Mouse (Mus musculus): ENCODE results near the gene Suox.
"Not testable (repeated sequence)": the region's sequence is repeated elsewhere in the genome, so short reads cannot be mapped to it uniquely, and the experiment has no call there.

Suox gene

DNA sequence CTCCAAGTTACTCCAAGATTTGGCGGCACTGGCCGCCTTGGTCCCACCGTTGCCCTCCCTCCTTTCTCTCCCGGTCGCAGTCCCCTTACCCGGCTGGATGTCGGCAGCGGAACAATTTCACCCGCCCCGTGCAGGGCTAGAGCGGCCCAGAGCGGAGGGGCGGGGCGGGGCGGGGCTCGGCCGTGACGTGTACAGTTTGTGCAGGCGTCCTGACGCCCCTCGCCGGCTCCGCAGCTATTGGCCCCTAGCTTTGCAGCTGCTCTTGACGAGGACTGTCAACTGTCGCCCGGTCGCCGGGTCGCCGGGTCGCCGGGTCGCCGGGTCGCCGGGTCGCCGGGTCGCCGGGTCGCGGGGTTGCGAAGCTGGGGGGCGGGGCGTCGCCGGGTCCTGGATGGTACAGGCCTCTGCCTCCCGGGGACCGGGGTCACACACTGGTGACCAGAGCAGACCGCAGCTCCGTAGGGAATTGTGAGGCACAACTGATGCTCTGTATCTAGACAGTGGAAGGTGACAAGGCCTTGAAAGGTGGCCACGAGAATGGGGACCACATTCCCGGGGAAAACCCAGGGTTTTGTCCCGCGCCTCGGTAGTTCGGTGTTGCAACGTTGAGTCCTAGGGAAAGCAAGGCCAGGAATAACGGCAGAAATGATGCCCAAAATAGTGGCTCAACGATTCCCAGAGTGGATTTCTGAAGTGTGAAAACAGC is at the start of gene Suox:
Suox (minus strand) TSS at position 311 of the 706 bp plus-strand sequence.
- DNase-seq = peak; percentile 83

GRCm38 (mm10) chr10:128715559-128716537 is 42.0 kb upstream of the Suox start:
- no peak for DNase-seq

DNA sequence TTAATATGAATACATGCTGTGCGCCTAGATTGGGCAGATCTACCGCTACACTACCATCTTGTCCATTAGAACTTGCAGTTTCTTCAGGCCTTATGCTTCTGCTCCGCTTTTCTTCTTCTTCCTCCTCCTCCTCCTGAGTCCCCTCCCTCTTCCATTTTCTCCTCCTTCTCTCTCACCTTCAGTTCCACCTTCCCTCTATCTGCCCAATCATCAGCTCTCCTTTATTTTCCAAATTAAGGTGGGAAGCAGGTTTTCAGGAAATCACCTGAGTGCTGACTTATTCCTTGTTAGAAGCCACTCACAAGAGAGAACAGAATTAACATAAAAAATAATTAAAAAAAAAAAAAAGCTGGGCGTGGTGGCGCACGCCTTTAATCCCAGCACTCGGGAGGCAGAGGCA is 37.4 kb upstream of the Suox start:
- DNase-seq = not testable (repeated sequence)

DNA sequence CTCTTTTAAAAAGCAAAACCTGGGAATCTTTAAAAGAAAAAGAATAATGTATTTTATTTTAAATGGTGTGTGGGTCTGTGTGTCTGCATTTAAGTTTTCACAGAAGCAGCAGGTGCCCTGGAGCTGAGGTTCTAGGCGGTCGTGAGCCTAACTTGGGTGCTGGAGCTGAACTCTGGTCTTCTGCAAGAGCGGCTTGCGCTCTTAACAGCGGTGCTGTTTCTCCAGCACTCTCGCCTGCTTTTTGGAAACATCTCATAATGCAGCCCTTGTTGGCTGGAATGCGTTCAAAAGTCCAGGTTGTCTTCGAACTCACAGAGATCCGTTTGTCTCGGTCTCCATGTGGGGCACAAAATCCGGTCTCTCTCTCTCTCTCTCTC is 31.4 kb upstream of the Suox start:
- peak; percentile 48 for DNase-seq

DNA sequence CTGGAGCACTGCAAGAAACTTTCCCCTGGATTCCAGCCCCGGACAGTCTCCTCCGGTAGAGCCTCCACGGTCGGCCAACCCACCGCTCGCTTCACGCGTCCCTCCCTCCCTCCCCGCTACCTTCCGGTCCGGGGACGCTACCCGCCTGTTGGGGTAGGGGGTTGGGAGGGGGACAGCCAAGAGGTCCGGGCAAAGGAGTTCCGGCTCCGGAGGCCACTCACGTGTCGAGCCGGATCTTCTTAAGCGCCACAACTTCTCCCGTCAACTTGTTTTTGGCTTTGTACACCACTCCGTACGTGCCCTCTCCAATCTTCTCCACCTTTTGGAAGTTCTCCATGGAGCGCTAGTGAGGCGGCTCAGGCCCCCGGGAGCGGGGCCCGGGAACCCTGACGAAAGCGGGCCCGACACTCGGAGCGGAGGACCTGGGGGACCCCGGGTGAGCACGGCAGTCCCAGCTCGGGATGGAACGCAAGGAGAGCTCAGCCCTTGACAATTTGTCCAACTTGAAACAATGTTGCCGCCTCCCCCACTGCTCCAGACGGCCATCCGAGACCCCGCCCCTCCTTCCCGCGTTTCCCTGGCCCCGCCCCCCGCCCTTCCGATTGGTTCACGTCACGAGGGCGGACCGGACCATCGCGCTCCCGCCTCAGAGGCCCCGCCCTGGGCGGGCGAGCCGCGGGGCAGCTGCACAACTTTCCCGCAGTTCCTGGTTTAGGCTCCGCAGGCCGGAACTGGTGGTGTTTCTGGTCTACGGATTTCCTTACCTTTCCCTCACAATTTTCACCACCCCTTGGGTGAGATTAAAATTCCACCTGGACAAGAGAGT is 30.8 kb upstream of the Suox start, which contains the start of gene Cdk2:
Cdk2 (minus strand) TSS at position 541 of the 826 bp plus-strand sequence.
- peak; percentile 79 for DNase-seq

DNA sequence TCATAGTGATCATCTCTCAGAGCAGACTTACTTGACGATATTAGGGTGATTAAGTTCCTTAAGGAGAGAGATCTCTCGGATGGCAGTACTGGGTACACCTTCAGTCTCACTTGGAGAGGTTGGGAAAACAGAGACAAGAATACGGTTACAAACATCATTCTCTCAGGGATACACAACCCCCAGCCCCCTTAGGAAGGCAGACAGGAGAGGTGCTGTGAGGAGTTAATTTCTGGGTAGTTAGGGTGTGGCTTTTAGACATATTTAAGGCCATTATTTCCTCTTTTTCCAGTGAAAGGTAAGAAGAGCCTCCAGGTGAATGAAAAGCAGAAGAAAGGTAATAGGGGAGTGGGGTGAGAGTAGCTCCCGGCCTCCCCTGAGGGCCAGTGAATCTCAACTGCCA is 30.0 kb upstream of the Suox start, which contains the start of gene Pmel:
Pmel (plus strand) TSS at position 301 of the 400 bp plus-strand sequence.
- no peak for DNase-seq

DNA sequence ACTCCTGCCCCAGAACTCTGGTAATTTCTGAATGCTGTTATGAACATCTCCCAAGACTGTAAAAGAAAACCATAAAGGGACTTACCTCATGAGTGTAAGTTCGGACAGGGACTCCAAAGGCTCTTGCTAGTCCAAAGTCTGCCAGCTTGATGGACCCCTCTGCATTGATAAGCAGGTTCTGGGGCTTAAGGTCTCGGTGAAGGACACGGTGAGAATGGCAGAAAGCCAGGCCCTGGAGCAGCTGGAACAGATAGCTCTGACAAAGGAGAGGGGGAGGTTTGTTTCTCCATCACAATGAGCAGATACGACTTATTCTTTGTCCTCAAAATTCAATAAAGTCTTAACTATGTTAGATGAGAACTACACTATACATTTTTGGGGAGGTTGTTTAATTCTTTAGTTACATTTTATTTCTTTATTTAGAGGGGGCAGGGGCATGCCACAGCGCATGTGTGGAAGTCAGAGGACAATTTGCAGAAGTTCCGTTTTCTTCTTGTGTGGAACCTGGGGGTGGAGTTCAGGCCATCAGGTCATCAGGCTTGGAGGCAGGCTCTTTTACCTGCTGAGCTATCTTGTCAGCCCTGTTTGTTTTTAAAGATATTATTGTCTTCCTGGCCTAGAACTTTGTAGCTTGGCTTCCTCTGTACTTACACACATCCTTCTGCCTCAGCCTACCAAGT is 28.6 kb upstream of the Suox start:
- no peak for DNase-seq

DNA sequence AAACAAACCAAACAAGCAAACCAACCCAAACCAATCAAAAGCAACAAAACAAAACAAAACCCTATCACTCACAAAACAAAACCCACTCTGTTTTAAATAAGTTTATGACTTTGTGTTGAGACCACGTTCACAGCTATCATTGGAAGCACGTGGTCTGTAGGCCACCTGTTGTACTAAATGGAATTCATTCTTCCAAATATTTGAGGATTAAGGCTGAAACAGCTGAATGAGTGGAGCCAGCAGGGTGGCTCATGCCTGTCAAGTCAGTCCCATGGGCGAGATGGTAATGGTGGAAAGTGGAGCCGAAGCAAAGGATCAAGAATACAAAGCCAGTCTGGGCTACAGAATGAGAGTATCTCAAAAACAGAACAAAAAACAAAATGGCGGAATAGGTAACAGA is 26.8 kb upstream of the Suox start:
- DNase-seq = no peak

DNA sequence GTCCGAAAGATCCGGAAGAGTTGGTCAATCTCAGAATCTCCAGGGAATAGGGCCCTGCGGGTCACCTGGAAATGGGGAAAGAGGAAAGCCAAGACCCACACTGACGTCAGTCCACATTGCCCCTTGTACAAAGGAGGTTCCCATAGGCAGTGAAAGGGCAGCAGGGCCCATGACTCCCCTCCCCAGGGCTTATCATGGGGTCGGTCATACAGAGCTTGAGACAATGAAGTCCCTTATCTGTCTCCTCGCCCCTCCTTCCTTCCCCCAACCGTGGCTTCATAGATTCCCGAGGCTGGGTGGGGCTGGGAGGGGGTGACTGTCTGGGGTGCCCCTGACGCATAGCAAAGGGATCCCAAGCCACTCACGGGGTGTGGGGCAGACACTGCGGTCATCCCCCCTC is 25.7 kb upstream of the Suox start:
- DNase-seq = no peak

DNA sequence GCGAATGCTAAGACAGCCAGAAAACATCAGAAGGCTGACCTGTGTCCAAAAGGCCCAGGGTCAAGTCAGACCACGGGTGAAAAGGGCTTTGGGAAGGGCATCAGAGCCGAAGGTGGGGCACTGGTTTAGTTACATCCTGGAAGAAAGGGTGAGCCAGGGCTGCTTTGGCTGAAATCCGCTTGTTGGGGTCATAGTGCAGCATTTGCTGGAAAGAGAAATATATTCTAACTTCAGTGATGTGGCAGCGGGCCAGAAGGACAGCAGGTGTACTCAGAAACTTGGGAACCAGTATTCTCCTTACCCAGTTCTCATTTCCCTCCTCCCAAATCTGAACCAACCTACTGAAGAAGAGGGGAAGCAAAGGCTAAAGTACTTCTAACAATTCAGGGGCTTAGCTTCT is 25.1 kb upstream of the Suox start:
- peak; percentile 24 for DNase-seq

GRCm38 (mm10) chr10:128697072-128697725 is 23.3 kb upstream of the Suox start:
- peak; percentile 42 for DNase-seq

DNA sequence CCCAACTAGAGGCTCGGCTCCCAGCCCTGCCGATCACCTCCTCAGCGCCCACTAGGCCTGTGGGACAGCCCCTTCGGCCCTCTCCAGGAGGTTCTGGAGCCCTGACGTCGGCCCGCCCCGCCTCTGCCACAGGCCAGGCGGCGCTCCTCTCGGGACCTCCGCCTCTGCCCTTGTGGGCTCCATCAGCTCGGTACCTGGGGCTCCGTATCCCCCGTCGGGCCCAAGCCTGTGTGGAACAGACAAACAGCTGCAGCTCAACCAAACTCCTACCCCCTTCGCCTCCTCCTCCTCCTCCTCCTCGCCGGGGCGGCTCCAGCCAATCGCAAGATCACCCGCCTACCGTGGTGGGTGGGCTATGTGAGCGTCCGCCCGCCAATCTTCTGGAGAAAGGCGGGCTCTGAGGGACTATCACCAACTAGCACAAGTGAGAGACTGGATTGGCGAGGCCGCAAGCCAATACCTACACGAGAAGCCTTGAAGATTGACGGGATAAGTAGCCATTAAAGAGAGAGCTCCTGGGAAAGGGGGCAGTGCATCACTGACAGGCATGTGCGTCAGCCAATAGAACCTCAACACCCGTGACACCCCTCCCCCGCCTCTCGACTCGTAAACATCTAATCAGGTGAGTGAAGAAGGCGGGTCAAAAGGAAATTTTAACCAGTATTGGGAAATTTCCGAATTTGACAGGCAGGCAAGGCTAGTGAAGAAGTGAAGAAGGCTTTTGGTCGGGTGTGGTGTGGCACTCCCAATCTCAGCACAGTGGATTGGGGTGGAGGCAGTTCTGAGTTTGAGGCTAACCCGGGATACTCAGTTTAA is 22.3 kb upstream of the Suox start, which contains the start of gene Rab5b:
Rab5b (minus strand) TSS at position 273 of the 816 bp plus-strand sequence.
- peak; percentile 100 for DNase-seq

GRCm38 (mm10) chr10:128695411-128695991 is 21.6 kb upstream of the Suox start:
- no peak for DNase-seq

GRCm38 (mm10) chr10:128674469-128675008 is 666 bp upstream of the Suox start:
- DNase-seq = peak; percentile 63

GRCm38 (mm10) chr10:128671148-128671547 is 2.7 kb downstream of the Suox start:
- no peak for DNase-seq

- peak; percentile 90 for DNase-seq
Observed at GRCm38 (mm10) chr10:128668790-128669672, 4.8 kb downstream of the Suox start.

DNA sequence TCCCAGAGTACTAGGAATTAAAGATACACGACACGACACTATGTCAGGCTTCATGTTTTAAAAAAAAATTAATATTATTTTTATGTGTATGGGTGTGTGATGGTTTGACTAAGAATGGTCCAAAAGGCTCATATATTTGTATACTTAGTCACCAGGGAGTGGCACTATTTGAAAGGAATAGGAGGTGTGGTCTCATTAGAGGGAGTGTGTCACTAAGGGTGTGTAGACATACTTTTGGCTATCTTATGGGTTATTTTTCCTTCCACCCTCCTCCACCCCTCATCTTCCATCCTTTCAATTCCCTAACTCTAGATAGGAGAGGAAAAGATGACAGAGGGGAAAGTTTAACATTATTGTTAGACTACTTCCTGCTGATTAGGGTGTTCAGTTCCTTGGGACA is 8.1 kb downstream of the Suox start:
- DNase-seq = no peak

DNA sequence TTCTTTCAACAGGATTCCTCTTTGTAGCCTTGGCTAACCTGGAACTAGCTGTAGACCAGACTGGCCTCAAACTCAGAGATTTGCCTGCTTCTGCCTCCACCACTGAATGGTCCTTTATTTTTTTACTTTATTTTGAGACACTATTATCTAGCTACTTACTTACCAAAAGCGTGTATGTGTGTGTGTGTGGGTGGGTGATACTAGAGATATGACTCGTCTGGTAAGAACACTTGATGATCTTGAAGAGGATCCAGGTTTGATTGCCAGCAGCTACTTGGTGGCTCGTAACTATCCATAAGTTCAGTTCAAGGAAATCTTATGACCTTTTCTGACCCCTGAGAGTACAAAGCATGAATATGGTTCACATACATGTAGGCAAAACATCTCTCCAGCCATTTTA is 8.6 kb downstream of the Suox start:
- DNase-seq = no peak

- DNase-seq = no peak
Observed at GRCm38 (mm10) chr10:128664808-128665207, 9.1 kb downstream of the Suox start.

All from cerebellum, adult 9-10 months (tissue).